Mouse (Mus musculus): ENCODE measurements around the gene Pus10. TPM values are rescaled to one million over a fixed set of nuclear protein-coding genes. Genes with fewer than 3 reads are reported as not detected.

Gene Pus10
- total and polyA plus RNA-seq, 3 experiments, result 43.4 to 416 (median 52.5) TPM

GRCm38 (mm10) chr11:23730120-23730519 lies 64.6 kb downstream of the Pus10 start:
- Histone ChIP-seq H3K36me3 (ENCODE audit: control insufficient read depth in 1 of 2, insufficient read depth in 2 of 2, low read length in 2 of 2) (peaks cover 3 to 22% of the 10 kb centered on the region in 2 experiments), H3K27me3 (ENCODE audit: control insufficient read depth in 1 of 2, insufficient read depth in 2 of 2, low read length in 2 of 2) (no peaks in the 10 kb centered on the region), H3K4me1 (ENCODE audit: control insufficient read depth in 1 of 2, insufficient read depth in 2 of 2, low read length in 2 of 2) (peaks cover 0 to 8% of the 10 kb centered on the region in 2 experiments; a peak in 2 of 4 replicates), H3K4me3 (ENCODE audit: control insufficient read depth in 1 of 2, insufficient read depth in 1 of 2, low read depth in 2 of 2, low read length in 2 of 2) (no peak overlapping the region), H3K79me2 (ENCODE audit: control insufficient read depth, insufficient read depth, low read length, poor library complexity) (no peaks in the 10 kb centered on the region), H3K27ac (ENCODE audit: control insufficient read depth, low read depth, low read length) (no peak overlapping the region), H3K9ac (ENCODE audit: control insufficient read depth, low read depth, low read length, poor library complexity, severe bottlenecking) (no peak overlapping the region), H3K9me3 (replicated peaks; ENCODE audit: insufficient read depth, low read length) (no peaks in the 10 kb centered on the region)
- peak; percentile 41 for DNase-seq (ENCODE audit: low read depth, low spot score)
- TF ChIP-seq RCOR1 (IDR thresholded peaks at IDR 0.05; ENCODE audit: low read depth, low read length), result peak; percentile 65
- TF ChIP-seq NRF1 (IDR thresholded peaks at IDR 0.05; ENCODE audit: insufficient read depth, low read depth, low read length, poor library complexity, severe bottlenecking), result no peak
- 0 out of 2 replicates have a peak, but pooled peaks have one; percentile 9 for TF ChIP-seq BHLHE40 (IDR thresholded peaks at IDR 0.05; ENCODE audit: borderline replicate concordance, low read depth, low read length)
- TF ChIP-seq EP300 (IDR thresholded peaks at IDR 0.05; ENCODE audit: low read depth in 1 of 2, low read length in 2 of 2), result peak in 1 of 2 experiments; percentile 42; a peak in 2 of 4 replicates
- no peak for TF ChIP-seq E2F4 (IDR thresholded peaks at IDR 0.05; ENCODE audit: borderline replicate concordance, low read depth, low read length)

- no peaks in the 10 kb centered on the region for H3K9me3 ChIP-seq (replicated peaks; ENCODE audit: insufficient read depth, low read length)
- peak; percentile 25 for DNase-seq (ENCODE audit: low read depth, low spot score)
- TF ChIP-seq GATA1 (IDR thresholded peaks at IDR 0.05; ENCODE audit: low read depth, low read length) (peak; percentile 61), EP300 (IDR thresholded peaks at IDR 0.05; ENCODE audit: low read depth in 1 of 2, low read length in 2 of 2) (no peak), ETS1 (IDR thresholded peaks at IDR 0.05; ENCODE audit: low read depth, low read length) (0 out of 2 replicates have a peak, but pooled peaks have one; percentile 31)
- no peaks in the 10 kb centered on the region for H3K79me2 ChIP-seq (ENCODE audit: control insufficient read depth, insufficient read depth, low read length, poor library complexity)
- H3K9ac ChIP-seq (ENCODE audit: control insufficient read depth, low read depth, low read length, poor library complexity, severe bottlenecking), result no peak overlapping the region
- H3K27ac ChIP-seq (ENCODE audit: control insufficient read depth, low read depth, low read length), result no peak overlapping the region
- H3K27me3 ChIP-seq (ENCODE audit: control insufficient read depth in 1 of 2, insufficient read depth in 2 of 2, low read length in 2 of 2), result no peaks in the 10 kb centered on the region
- H3K4me1 ChIP-seq (ENCODE audit: control insufficient read depth in 1 of 2, insufficient read depth in 2 of 2, low read length in 2 of 2), result peaks cover 0 to 8% of the 10 kb centered on the region in 2 experiments; a peak in 2 of 4 replicates
- no peak overlapping the region for H3K4me3 ChIP-seq (ENCODE audit: control insufficient read depth in 1 of 2, insufficient read depth in 1 of 2, low read depth in 2 of 2, low read length in 2 of 2)
- peaks cover 3 to 14% of the 10 kb centered on the region in 2 experiments for H3K36me3 ChIP-seq (ENCODE audit: control insufficient read depth in 1 of 2, insufficient read depth in 2 of 2, low read length in 2 of 2)
These were observed 67.4 kb downstream of the Pus10 start for GRCm38 (mm10) chr11:23732840-23733239.

- H3K4me3 ChIP-seq (ENCODE audit: control insufficient read depth in 1 of 2, insufficient read depth in 1 of 2, low read depth in 2 of 2, low read length in 2 of 2), result no peak overlapping the region
- TF ChIP-seq MAFK (IDR thresholded peaks at IDR 0.05; ENCODE audit: borderline replicate concordance, low read depth, low read length), result peak; percentile 92
- TF ChIP-seq MXI1 (IDR thresholded peaks at IDR 0.05; ENCODE audit: low read depth, low read length), result no peak
- no peak for TF ChIP-seq JUND (IDR thresholded peaks at IDR 0.05; ENCODE audit: low read depth, low read length)
- peaks cover under 1 to 13% of the 10 kb centered on the region in 2 experiments; a peak in 3 of 4 replicates for H3K4me1 ChIP-seq (ENCODE audit: control insufficient read depth in 1 of 2, insufficient read depth in 2 of 2, low read length in 2 of 2)
- DNase-seq (ENCODE audit: low read depth, low spot score), result no peak
- peaks cover 10 to 12% of the 10 kb centered on the region in 2 experiments for H3K36me3 ChIP-seq (ENCODE audit: control insufficient read depth in 1 of 2, insufficient read depth in 2 of 2, low read length in 2 of 2)
- no peaks in the 10 kb centered on the region for H3K9me3 ChIP-seq (replicated peaks; ENCODE audit: insufficient read depth, low read length)
- no peak overlapping the region for H3K9ac ChIP-seq (ENCODE audit: control insufficient read depth, low read depth, low read length, poor library complexity, severe bottlenecking)
- no peaks in the 10 kb centered on the region for H3K79me2 ChIP-seq (ENCODE audit: control insufficient read depth, insufficient read depth, low read length, poor library complexity)
- no peak overlapping the region for H3K27ac ChIP-seq (ENCODE audit: control insufficient read depth, low read depth, low read length)
- no peaks in the 10 kb centered on the region for H3K27me3 ChIP-seq (ENCODE audit: control insufficient read depth in 1 of 2, insufficient read depth in 2 of 2, low read length in 2 of 2)
These were observed 69.3 kb downstream of the Pus10 start for GRCm38 (mm10) chr11:23734749-23735286.

Measured in MEL (cell line).